Mouse (Mus musculus): Measurements from ENCODE around the gene Rubcn.

- TF ChIP-seq CTCF (IDR thresholded peaks at IDR 0.05; ENCODE audit: control insufficient read depth, insufficient read depth, insufficient replicate concordance, low read depth, low read length) (no peak), POLR2A (IDR thresholded peaks at IDR 0.05; ENCODE audit: control insufficient read depth, low read depth, low read length) (no peak)
Measured at GRCm38 (mm10) chr16:32778956-32779355, 98.6 kb downstream of the Rubcn start.

All from testis, adult 2 months (tissue).